Mouse (Mus musculus): ENCODE data around the gene Cntn6. TPM values are rescaled to one million over a fixed set of nuclear protein-coding genes. Genes with fewer than 3 reads are reported as not detected.

The Cntn6 gene
- polyA plus RNA-seq, 2 experiments: 0.02 TPM; not detected in 1

DNA sequence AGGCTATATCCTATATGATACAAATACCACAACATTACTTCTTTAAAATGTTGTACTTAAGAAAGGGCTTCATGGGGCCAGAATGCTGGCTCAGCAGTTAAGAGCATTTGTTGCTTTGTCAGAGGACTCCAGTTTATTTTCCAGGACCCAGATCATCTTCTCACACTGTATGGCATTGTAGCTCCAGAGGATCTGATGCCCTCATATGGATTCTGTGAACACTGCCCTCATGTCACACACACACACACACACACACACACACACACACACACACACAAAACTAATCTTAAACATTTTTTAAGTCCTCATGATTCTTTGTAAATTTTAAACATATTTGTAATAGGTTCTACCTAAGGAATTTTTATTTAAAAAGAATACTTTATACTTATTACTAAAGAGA, 110.3 kb downstream of the Cntn6 start:
- DNase-seq (ENCODE audit: low read depth in 3 of 3, low spot score in 3 of 3) (no peak), ATAC-seq (ENCODE audit: insufficient read depth) (no peak)
- Histone ChIP-seq H3K9ac (replicated peaks) (no peak overlapping the region), H3K4me1 (replicated peaks; ENCODE audit: control insufficient read depth in 2 of 2, insufficient read depth in 2 of 2, low read length in 1 of 2) (no peaks in the 10 kb centered on the region), H3K27ac (no peak overlapping the region), H3K27me3 (ENCODE audit: control insufficient read depth, insufficient read depth, low read length) (no peaks in the 10 kb centered on the region), H3K4me2 (ENCODE audit: low read depth) (no peak overlapping the region), H3K4me3 (ENCODE audit: insufficient read depth in 1 of 2, low read depth in 2 of 2, low read length in 2 of 2) (no peak overlapping the region), H3K36me3 (replicated peaks; ENCODE audit: control insufficient read depth, insufficient read depth, low read depth) (no peaks in the 10 kb centered on the region), H3K9me3 (ENCODE audit: control insufficient read depth, low read length) (no peaks in the 10 kb centered on the region)
- TF ChIP-seq EP300 (IDR thresholded peaks at IDR 0.05; ENCODE audit: low read depth) (no peak), CTCF (IDR thresholded peaks at IDR 0.05; ENCODE audit: low read depth) (no peak)

DNA sequence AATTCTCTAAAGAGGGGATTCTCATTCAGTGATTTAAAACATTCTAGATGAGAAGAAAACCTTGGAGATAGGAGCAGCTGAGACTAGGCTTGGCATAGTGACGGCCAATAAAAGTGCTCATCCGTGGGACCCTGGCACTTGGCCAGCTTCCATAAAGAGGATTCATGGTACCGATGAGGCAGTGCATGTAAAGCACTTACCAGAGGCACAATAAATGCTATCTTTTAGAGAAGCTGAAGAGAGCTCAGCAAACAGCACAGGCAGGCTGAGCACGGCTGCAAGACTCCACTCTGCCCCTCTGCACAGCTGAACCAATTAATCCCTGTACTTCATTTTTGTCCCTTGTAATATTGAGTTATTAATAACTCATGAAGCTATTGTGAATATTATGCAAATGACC, 110.8 kb downstream of the Cntn6 start:
- Histone ChIP-seq H3K4me1 (replicated peaks; ENCODE audit: control insufficient read depth in 2 of 2, insufficient read depth in 2 of 2, low read length in 1 of 2) (no peaks in the 10 kb centered on the region), H3K4me3 (ENCODE audit: insufficient read depth in 1 of 2, low read depth in 2 of 2, low read length in 2 of 2) (no peak overlapping the region), H3K4me2 (ENCODE audit: low read depth) (no peak overlapping the region), H3K27ac (no peak overlapping the region), H3K9me3 (ENCODE audit: control insufficient read depth, low read length) (no peaks in the 10 kb centered on the region), H3K27me3 (ENCODE audit: control insufficient read depth, insufficient read depth, low read length) (no peaks in the 10 kb centered on the region), H3K9ac (replicated peaks) (no peak overlapping the region), H3K36me3 (replicated peaks; ENCODE audit: control insufficient read depth, insufficient read depth, low read depth) (no peaks in the 10 kb centered on the region)
- TF ChIP-seq EP300 (IDR thresholded peaks at IDR 0.05; ENCODE audit: low read depth): no peak
- no peak for TF ChIP-seq CTCF (IDR thresholded peaks at IDR 0.05; ENCODE audit: low read depth)
- DNase-seq (ENCODE audit: low read depth in 3 of 3, low spot score in 3 of 3): no peak
- ATAC-seq (ENCODE audit: insufficient read depth): no peak
- WGBS (ENCODE audit: insufficient replicate concordance): 60% methylated on average over 4 of the region's 4 CpGs

DNA sequence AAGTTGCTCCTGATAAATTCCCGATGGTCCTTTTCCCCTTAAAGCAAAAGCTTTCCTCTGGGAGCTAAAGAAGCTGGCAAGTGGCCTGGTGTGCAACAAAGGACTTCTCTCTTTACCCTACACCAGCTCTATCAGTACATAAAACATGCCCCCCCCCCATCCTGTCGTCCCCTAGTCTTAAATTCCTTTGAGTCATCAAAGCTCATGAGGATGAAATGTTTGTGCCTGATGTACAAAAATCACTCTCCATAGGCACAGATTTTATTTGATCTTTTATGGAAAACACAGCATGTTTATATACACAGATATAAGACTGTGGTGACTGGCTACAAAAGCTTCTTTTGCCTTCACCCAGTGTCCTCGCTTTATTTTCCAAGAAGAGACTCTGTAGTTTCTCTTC, 112.6 kb downstream of the Cntn6 start:
- H3K4me1 ChIP-seq (replicated peaks; ENCODE audit: control insufficient read depth in 2 of 2, insufficient read depth in 2 of 2, low read length in 1 of 2): no peaks in the 10 kb centered on the region
- no peaks in the 10 kb centered on the region for H3K27me3 ChIP-seq (ENCODE audit: control insufficient read depth, insufficient read depth, low read length)
- no peaks in the 10 kb centered on the region for H3K9me3 ChIP-seq (ENCODE audit: control insufficient read depth, low read length)
- TF ChIP-seq CTCF (IDR thresholded peaks at IDR 0.05; ENCODE audit: low read depth) (no peak), EP300 (IDR thresholded peaks at IDR 0.05; ENCODE audit: low read depth) (no peak)
- H3K27ac ChIP-seq: no peak overlapping the region
- H3K36me3 ChIP-seq (replicated peaks; ENCODE audit: control insufficient read depth, insufficient read depth, low read depth): no peaks in the 10 kb centered on the region
- no peak overlapping the region for H3K9ac ChIP-seq (replicated peaks)
- ATAC-seq (ENCODE audit: insufficient read depth) (no peak), DNase-seq (ENCODE audit: low read depth in 3 of 3, low spot score in 3 of 3) (no peak)
- H3K4me3 ChIP-seq (ENCODE audit: insufficient read depth in 1 of 2, low read depth in 2 of 2, low read length in 2 of 2): no peak overlapping the region
- no peak overlapping the region for H3K4me2 ChIP-seq (ENCODE audit: low read depth)
- 41% methylated on average over 3 of the region's 3 CpGs for WGBS (ENCODE audit: insufficient replicate concordance)

DNA sequence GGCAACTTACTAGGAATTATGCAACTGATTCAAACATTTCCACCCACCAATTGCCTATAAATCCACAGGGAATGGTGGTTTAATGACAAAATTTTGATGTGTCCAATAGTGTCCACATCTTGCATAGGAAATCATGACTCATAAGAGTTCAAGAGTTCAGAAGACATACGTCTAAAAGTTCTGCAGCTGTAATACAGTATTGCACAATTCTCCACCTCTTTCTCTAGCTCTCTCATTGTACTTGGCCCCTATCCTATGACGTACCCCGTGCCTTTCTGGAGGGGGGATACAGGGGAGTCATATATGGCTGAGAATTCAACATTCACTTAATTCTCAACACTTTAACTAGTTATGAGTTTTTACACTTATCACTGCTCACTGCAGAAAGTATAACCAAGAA, 160.9 kb downstream of the Cntn6 start:
- Histone ChIP-seq H3K4me3 (ENCODE audit: insufficient read depth in 1 of 2, low read depth in 2 of 2, low read length in 2 of 2) (no peak overlapping the region), H3K27me3 (ENCODE audit: control insufficient read depth, insufficient read depth, low read length) (no peaks in the 10 kb centered on the region), H3K4me1 (replicated peaks; ENCODE audit: control insufficient read depth in 2 of 2, insufficient read depth in 2 of 2, low read length in 1 of 2) (no peaks in the 10 kb centered on the region), H3K36me3 (replicated peaks; ENCODE audit: control insufficient read depth, insufficient read depth, low read depth) (no peaks in the 10 kb centered on the region), H3K9ac (replicated peaks) (no peak overlapping the region), H3K9me3 (ENCODE audit: control insufficient read depth, low read length) (no peaks in the 10 kb centered on the region), H3K4me2 (ENCODE audit: low read depth) (no peak overlapping the region), H3K27ac (no peak overlapping the region)
- DNase-seq (ENCODE audit: low read depth in 3 of 3, low spot score in 3 of 3) (no peak), ATAC-seq (ENCODE audit: insufficient read depth) (no peak)
- WGBS (ENCODE audit: insufficient replicate concordance): 60% methylated on average over 3 of the region's 3 CpGs
- TF ChIP-seq EP300 (IDR thresholded peaks at IDR 0.05; ENCODE audit: low read depth) (no peak), CTCF (IDR thresholded peaks at IDR 0.05; ENCODE audit: low read depth) (no peak)

- Histone ChIP-seq H3K27me3 (ENCODE audit: control insufficient read depth, insufficient read depth, low read length) (no peaks in the 10 kb centered on the region), H3K4me3 (ENCODE audit: insufficient read depth in 1 of 2, low read depth in 2 of 2, low read length in 2 of 2) (no peak overlapping the region), H3K9ac (replicated peaks) (no peak overlapping the region), H3K9me3 (ENCODE audit: control insufficient read depth, low read length) (no peaks in the 10 kb centered on the region), H3K27ac (no peak overlapping the region), H3K4me2 (ENCODE audit: low read depth) (no peak overlapping the region), H3K4me1 (replicated peaks; ENCODE audit: control insufficient read depth in 2 of 2, insufficient read depth in 2 of 2, low read length in 1 of 2) (no peaks in the 10 kb centered on the region), H3K36me3 (replicated peaks; ENCODE audit: control insufficient read depth, insufficient read depth, low read depth) (no peaks in the 10 kb centered on the region)
- ATAC-seq (ENCODE audit: insufficient read depth): no peak
- WGBS (ENCODE audit: insufficient replicate concordance): 47% methylated on average over 2 of the region's 2 CpGs
- DNase-seq (ENCODE audit: low read depth in 3 of 3, low spot score in 3 of 3): no peak
- no peak for TF ChIP-seq EP300 (IDR thresholded peaks at IDR 0.05; ENCODE audit: low read depth)
- no peak for TF ChIP-seq CTCF (IDR thresholded peaks at IDR 0.05; ENCODE audit: low read depth)
Measured at GRCm38 (mm10) chr6:104668701-104669100, 176.1 kb downstream of the Cntn6 start.

DNA sequence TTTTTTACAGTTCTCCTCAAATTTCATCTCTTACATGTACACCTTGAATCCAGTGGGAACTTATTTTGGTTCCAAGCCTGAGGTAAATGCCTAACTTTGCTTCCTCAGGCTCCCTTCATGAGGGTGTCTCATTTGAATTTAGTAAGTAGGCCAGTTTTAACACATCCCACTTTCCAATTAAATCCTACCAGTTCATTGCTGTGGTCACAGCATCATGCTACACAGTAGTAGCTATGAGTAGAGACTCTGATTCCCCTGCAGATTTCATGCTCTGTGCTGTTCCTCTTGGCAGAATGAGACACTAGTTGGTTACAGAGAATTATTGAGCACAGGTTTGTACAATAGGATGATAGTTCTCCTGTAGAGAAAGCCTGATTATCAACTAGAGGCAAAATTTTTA, 181.7 kb downstream of the Cntn6 start:
- no peak overlapping the region for H3K9ac ChIP-seq (replicated peaks)
- ATAC-seq (ENCODE audit: insufficient read depth): no peak
- H3K27ac ChIP-seq: no peak overlapping the region
- H3K36me3 ChIP-seq (replicated peaks; ENCODE audit: control insufficient read depth, insufficient read depth, low read depth): no peaks in the 10 kb centered on the region
- H3K4me2 ChIP-seq (ENCODE audit: low read depth): no peak overlapping the region
- no peak for TF ChIP-seq CTCF (IDR thresholded peaks at IDR 0.05; ENCODE audit: low read depth)
- no peak for TF ChIP-seq EP300 (IDR thresholded peaks at IDR 0.05; ENCODE audit: low read depth)
- no peak for DNase-seq (ENCODE audit: low read depth in 3 of 3, low spot score in 3 of 3)
- H3K27me3 ChIP-seq (ENCODE audit: control insufficient read depth, insufficient read depth, low read length): no peaks in the 10 kb centered on the region
- no peaks in the 10 kb centered on the region for H3K9me3 ChIP-seq (ENCODE audit: control insufficient read depth, low read length)
- no peak overlapping the region for H3K4me3 ChIP-seq (ENCODE audit: insufficient read depth in 1 of 2, low read depth in 2 of 2, low read length in 2 of 2)
- H3K4me1 ChIP-seq (replicated peaks; ENCODE audit: control insufficient read depth in 2 of 2, insufficient read depth in 2 of 2, low read length in 1 of 2): no peaks in the 10 kb centered on the region
